Mouse (Mus musculus) embryonic facial prominence, embryonic 10.5 days (tissue): Measurements from ENCODE around the gene Olfr1181. TPM values are rescaled to one million over a fixed set of nuclear protein-coding genes. Genes with fewer than 3 reads are reported as not detected.
"Not testable (repeated sequence)": the region's sequence is repeated elsewhere in the genome, so short reads cannot be mapped to it uniquely, and the experiment has no call there.

ENCODE experiments used
- DNase-seq: peaks from one replicate; pipeline ENCODE4 v3.0.0-alpha.2; 2017; ENCODE audit warnings: low spot score
- H3K27ac ChIP-seq: fragments of 300-500 bp; sonication (generic); replicated peaks from 2 replicates; pipeline ENCODE4 v1.5.1; 2016; ENCODE audit warnings: mild to moderate bottlenecking
- H3K27me3 ChIP-seq: fragments of 300-500 bp; sonication (generic); replicated peaks from 2 replicates; pipeline ENCODE4 v1.6.1; 2016; ENCODE audit warnings: low read depth, mild to moderate bottlenecking; ENCODE audit not compliant: poor library complexity, severe bottlenecking
- H3K36me3 ChIP-seq: fragments of 300-500 bp; sonication (generic); replicated peaks from 2 replicates; pipeline ENCODE4 v1.6.1; 2016; ENCODE audit warnings: mild to moderate bottlenecking, moderate library complexity
- H3K4me1 ChIP-seq: fragments of 300-500 bp; sonication (generic); 2 replicates; pipeline ENCODE4 v1.6.1; 2016
- H3K4me3 ChIP-seq: fragments of 300-500 bp; sonication (generic); 2 replicates; pipeline ENCODE4 v1.5.1; 2016; ENCODE audit warnings: mild to moderate bottlenecking, moderate library complexity
- H3K9me3 ChIP-seq: fragments of 300-500 bp; sonication (generic); 2 replicates; pipeline ENCODE4 v1.6.1; 2016; ENCODE audit warnings: mild to moderate bottlenecking
- WGBS: fragments of 180-500 bp; shearing (Covaris S2); methylation state at CpG from one replicate; pipeline ENCODE4 v1.1.7; 2016; 5-methylcytosine and 5-hydroxymethylcytosine counted together
- polyA plus RNA-seq: library from polyadenylated mRNA; unstranded; fragments of >200 nt; fragmentation: Nextera tagmentation; extraction: Ambion mirVana; gene quantifications from 2 replicates; pipeline ENCODE4 v1.2.1, GENCODE M21; 2016

Olfr1181 gene
- not detected in 2 replicates for polyA plus RNA-seq

- Histone ChIP-seq H3K4me3 (no peak within 1 kb of the TSS), H3K36me3 (no peaks in the 10 kb centered on the region), H3K27ac (no peak within 1 kb of the TSS), H3K27me3 (no peaks in the 10 kb centered on the region), H3K9me3 (no peaks in the 10 kb centered on the region), H3K4me1 (no peaks in the 10 kb centered on the region)
- DNase-seq, result no peak
- 89% methylated on average over 1 of the region's 1 CpGs for WGBS
These were observed at the start of gene Olfr1181 for GRCm38 (mm10) chr2:88426071-88426470. Gene Olfr1181 (minus strand): TSS chr2:88426171.

GRCm38 (mm10) chr2:88454567-88454966 is 28.6 kb upstream of the Olfr1181 start, which contains the start of gene Olfr1183:
Gene Olfr1183 (plus strand): TSS chr2:88454867.
- not testable (repeated sequence) for H3K9me3 ChIP-seq, DNase-seq, H3K36me3 ChIP-seq, H3K27ac ChIP-seq, H3K4me3 ChIP-seq, H3K27me3 ChIP-seq, H3K4me1 ChIP-seq
- WGBS, result 77% methylated on average over 1 of the region's 1 CpGs

GRCm38 (mm10) chr2:88449031-88449430 is 23.1 kb upstream of the Olfr1181 start, which contains the start of gene Gm13757:
Gene Gm13757 (minus strand): TSS chr2:88449131.
- Histone ChIP-seq H3K27me3 (no peaks in the 10 kb centered on the region), H3K4me3 (no peak within 1 kb of the TSS), H3K9me3 (no peaks in the 10 kb centered on the region), H3K4me1 (no peaks in the 10 kb centered on the region), H3K27ac (no peak within 1 kb of the TSS), H3K36me3 (no peaks in the 10 kb centered on the region)
- DNase-seq, result no peak
- WGBS, result 98% methylated on average over 1 of the region's 1 CpGs

GRCm38 (mm10) chr2:88419051-88419450 is 6.9 kb downstream of the Olfr1181 start, which contains the start of gene Olfr1180:
Gene Olfr1180 (minus strand): TSS chr2:88419151.
- H3K27me3 ChIP-seq, result no peaks in the 10 kb centered on the region
- H3K4me1 ChIP-seq, result no peaks in the 10 kb centered on the region
- 87% methylated on average over 2 of the region's 2 CpGs for WGBS
- DNase-seq, result no peak
- H3K36me3 ChIP-seq, result no peaks in the 10 kb centered on the region
- no peaks in the 10 kb centered on the region for H3K9me3 ChIP-seq
- no peak within 1 kb of the TSS for H3K27ac ChIP-seq
- no peak within 1 kb of the TSS for H3K4me3 ChIP-seq

GRCm38 (mm10) chr2:88406353-88406752 is 19.6 kb downstream of the Olfr1181 start, which contains the start of gene Olfr1179:
Gene Olfr1179 (minus strand): TSS chr2:88406453.
- H3K36me3 ChIP-seq, result no peaks in the 10 kb centered on the region
- no peaks in the 10 kb centered on the region for H3K27me3 ChIP-seq
- 83% methylated on average over 3 of the region's 3 CpGs for WGBS
- H3K9me3 ChIP-seq, result no peaks in the 10 kb centered on the region
- H3K27ac ChIP-seq, result no peak within 1 kb of the TSS
- H3K4me1 ChIP-seq, result no peaks in the 10 kb centered on the region
- DNase-seq, result no peak
- no peak within 1 kb of the TSS for H3K4me3 ChIP-seq

GRCm38 (mm10) chr2:88386762-88387161 is 39.2 kb downstream of the Olfr1181 start, which contains the start of gene Olfr1178:
Gene Olfr1178 (plus strand): TSS chr2:88387062.
- DNase-seq, result no peak
- Histone ChIP-seq H3K4me3 (no peak within 1 kb of the TSS), H3K9me3 (no peaks in the 10 kb centered on the region), H3K27me3 (no peaks in the 10 kb centered on the region), H3K27ac (no peak within 1 kb of the TSS), H3K36me3 (no peaks in the 10 kb centered on the region), H3K4me1 (no peaks in the 10 kb centered on the region)
- WGBS, result 88% methylated on average over 1 of the region's 1 CpGs

Other genes starting within 250 kb of the Olfr1181 start
- gene Olfr1168, start 244.3 kb downstream of the Olfr1181 start, polyA plus RNA-seq, result not detected in 2 replicates
- not detected in 2 replicates for gene Olfr1170, start 197.8 kb downstream of the Olfr1181 start, polyA plus RNA-seq
- not detected in 2 replicates for gene Olfr1173, start 146.3 kb downstream of the Olfr1181 start, polyA plus RNA-seq
- not detected in 2 replicates for gene Olfr1174-ps, start 111.0 kb downstream of the Olfr1181 start, polyA plus RNA-seq
- not detected in 2 replicates for gene Olfr1175-ps, start 99.0 kb downstream of the Olfr1181 start, polyA plus RNA-seq
- gene Olfr1176, start 89.5 kb downstream of the Olfr1181 start, polyA plus RNA-seq, result not detected in 2 replicates
- not detected in 2 replicates for gene Olfr1177-ps, start 79.7 kb downstream of the Olfr1181 start, polyA plus RNA-seq
- not detected in 2 replicates for gene Olfr1178, start 39.1 kb downstream of the Olfr1181 start, polyA plus RNA-seq
- not detected in 2 replicates for gene Olfr1179, start 19.7 kb downstream of the Olfr1181 start, polyA plus RNA-seq
- not detected in 2 replicates for gene Olfr1180, start 7.0 kb downstream of the Olfr1181 start, polyA plus RNA-seq
- gene Gm13757, start 23.0 kb upstream of the Olfr1181 start, polyA plus RNA-seq, result not detected in 2 replicates
- not detected in 2 replicates for gene Olfr1183, start 28.7 kb upstream of the Olfr1181 start, polyA plus RNA-seq
- gene Olfr1184, start 57.4 kb upstream of the Olfr1181 start, polyA plus RNA-seq, result not detected in 2 replicates
- not detected in 2 replicates for gene Olfr1185-ps1, start 67.1 kb upstream of the Olfr1181 start, polyA plus RNA-seq
- gene Olfr1186, start 92.4 kb upstream of the Olfr1181 start, polyA plus RNA-seq, result not detected in 2 replicates
- not detected in 2 replicates for gene Olfr1188, start 130.8 kb upstream of the Olfr1181 start, polyA plus RNA-seq
- gene Olfr1189, start 160.3 kb upstream of the Olfr1181 start, polyA plus RNA-seq, result not detected in 2 replicates
- not detected in 2 replicates for gene Olfr1191-ps1, start 214.4 kb upstream of the Olfr1181 start, polyA plus RNA-seq
- gene Olfr1192-ps1, start 222.3 kb upstream of the Olfr1181 start, polyA plus RNA-seq, result not detected in 2 replicates
- gene Olfr1193, start 249.5 kb upstream of the Olfr1181 start, polyA plus RNA-seq, result not detected in 2 replicates